Mouse (Mus musculus): ENCODE data around the gene Olfr282. TPM values are rescaled to one million over a fixed set of nuclear protein-coding genes. Genes with fewer than 3 reads are reported as not detected.
"Not testable (repeated sequence)": the region's sequence is repeated elsewhere in the genome, so short reads cannot be mapped to it uniquely, and the experiment has no call there.

The Olfr282 gene
- total and polyA plus RNA-seq, 3 experiments = not detected

- Histone ChIP-seq H3K9me3 (replicated peaks) (no peaks in the 10 kb centered on the region), H3K27me3 (ENCODE audit: insufficient read depth, low read length) (peaks cover 6% of the 10 kb centered on the region; the same call in 1 of the 2 replicates), H3K4me3 (ENCODE audit: low read depth, low read length) (no peak overlapping the region), H3K36me3 (replicated peaks) (no peaks in the 10 kb centered on the region), H3K4me1 (ENCODE audit: insufficient read depth, low read depth, low read length) (no peaks in the 10 kb centered on the region)
- TF ChIP-seq CTCF (IDR thresholded peaks at IDR 0.05; ENCODE audit: low read depth, low read length) (no peak), TAL1 (conservative IDR thresholded peaks at IDR 0.05; ENCODE audit: low read depth, low read length) (no peak), GATA1 (IDR thresholded peaks at IDR 0.05; ENCODE audit: borderline replicate concordance, low read length) (no peak), POLR2AphosphoS5 (IDR thresholded peaks at IDR 0.05; ENCODE audit: insufficient replicate concordance, low read depth, low read length) (no peak), GATA2 (IDR thresholded peaks at IDR 0.05; ENCODE audit: borderline replicate concordance, low read depth, low read length) (no peak)
- ATAC-seq (ENCODE audit: extremely low read depth, insufficient number of reproducible peaks, low FRiP score, poor library complexity, severe bottlenecking) (no peak), DNase-seq (ENCODE audit: low spot score) (no peak)
Measured at GRCm38 (mm10) chr15:98402356-98402755, 28.7 kb upstream of the Olfr282 start.

GRCm38 (mm10) chr15:98408406-98409060, 22.5 kb upstream of the Olfr282 start:
- Histone ChIP-seq H3K4me3 (ENCODE audit: low read depth, low read length) (no peak overlapping the region), H3K27me3 (ENCODE audit: insufficient read depth, low read length) (no peaks in the 10 kb centered on the region), H3K4me1 (ENCODE audit: insufficient read depth, low read depth, low read length) (no peaks in the 10 kb centered on the region), H3K36me3 (replicated peaks) (no peaks in the 10 kb centered on the region), H3K9me3 (replicated peaks) (no peaks in the 10 kb centered on the region)
- no peak for DNase-seq (ENCODE audit: low spot score)
- ATAC-seq (ENCODE audit: extremely low read depth, insufficient number of reproducible peaks, low FRiP score, poor library complexity, severe bottlenecking) = no peak
- TF ChIP-seq GATA2 (IDR thresholded peaks at IDR 0.05; ENCODE audit: borderline replicate concordance, low read depth, low read length) = no peak
- TF ChIP-seq GATA1 (IDR thresholded peaks at IDR 0.05; ENCODE audit: borderline replicate concordance, low read length) = no peak
- no peak for TF ChIP-seq POLR2AphosphoS5 (IDR thresholded peaks at IDR 0.05; ENCODE audit: insufficient replicate concordance, low read depth, low read length)

GRCm38 (mm10) chr15:98409635-98410034, 21.4 kb upstream of the Olfr282 start:
- Histone ChIP-seq H3K4me1 (ENCODE audit: insufficient read depth, low read depth, low read length) (no peaks in the 10 kb centered on the region), H3K4me3 (ENCODE audit: low read depth, low read length) (no peak overlapping the region), H3K27me3 (ENCODE audit: insufficient read depth, low read length) (no peaks in the 10 kb centered on the region), H3K36me3 (replicated peaks) (no peaks in the 10 kb centered on the region), H3K9me3 (replicated peaks) (no peaks in the 10 kb centered on the region)
- TF ChIP-seq CTCF (IDR thresholded peaks at IDR 0.05; ENCODE audit: low read depth, low read length) (no peak), POLR2AphosphoS5 (IDR thresholded peaks at IDR 0.05; ENCODE audit: insufficient replicate concordance, low read depth, low read length) (no peak), GATA1 (IDR thresholded peaks at IDR 0.05; ENCODE audit: borderline replicate concordance, low read length) (no peak), GATA2 (IDR thresholded peaks at IDR 0.05; ENCODE audit: borderline replicate concordance, low read depth, low read length) (no peak), TAL1 (conservative IDR thresholded peaks at IDR 0.05; ENCODE audit: low read depth, low read length) (no peak)
- DNase-seq (ENCODE audit: low spot score) (no peak), ATAC-seq (ENCODE audit: extremely low read depth, insufficient number of reproducible peaks, low FRiP score, poor library complexity, severe bottlenecking) (no peak)

- TF ChIP-seq GATA1 (IDR thresholded peaks at IDR 0.05; ENCODE audit: borderline replicate concordance, low read length) (no peak), GATA2 (IDR thresholded peaks at IDR 0.05; ENCODE audit: borderline replicate concordance, low read depth, low read length) (no peak), TAL1 (conservative IDR thresholded peaks at IDR 0.05; ENCODE audit: low read depth, low read length) (no peak), CTCF (IDR thresholded peaks at IDR 0.05; ENCODE audit: low read depth, low read length) (no peak), POLR2AphosphoS5 (IDR thresholded peaks at IDR 0.05; ENCODE audit: insufficient replicate concordance, low read depth, low read length) (no peak)
- DNase-seq (ENCODE audit: low spot score) = no peak
- Histone ChIP-seq H3K36me3 (replicated peaks) (no peaks in the 10 kb centered on the region), H3K4me3 (ENCODE audit: low read depth, low read length) (no peak overlapping the region), H3K27me3 (ENCODE audit: insufficient read depth, low read length) (no peaks in the 10 kb centered on the region), H3K4me1 (ENCODE audit: insufficient read depth, low read depth, low read length) (no peaks in the 10 kb centered on the region), H3K9me3 (replicated peaks) (no peaks in the 10 kb centered on the region)
- no peak for ATAC-seq (ENCODE audit: extremely low read depth, insufficient number of reproducible peaks, low FRiP score, poor library complexity, severe bottlenecking)
Measured at GRCm38 (mm10) chr15:98410249-98410648, 20.8 kb upstream of the Olfr282 start.

- TF ChIP-seq GATA1 (IDR thresholded peaks at IDR 0.05; ENCODE audit: borderline replicate concordance, low read length) (no peak), CTCF (IDR thresholded peaks at IDR 0.05; ENCODE audit: low read depth, low read length) (no peak), TAL1 (conservative IDR thresholded peaks at IDR 0.05; ENCODE audit: low read depth, low read length) (no peak), GATA2 (IDR thresholded peaks at IDR 0.05; ENCODE audit: borderline replicate concordance, low read depth, low read length) (no peak), POLR2AphosphoS5 (IDR thresholded peaks at IDR 0.05; ENCODE audit: insufficient replicate concordance, low read depth, low read length) (no peak)
- Histone ChIP-seq H3K27me3 (ENCODE audit: insufficient read depth, low read length) (no peaks in the 10 kb centered on the region), H3K36me3 (replicated peaks) (no peaks in the 10 kb centered on the region), H3K9me3 (replicated peaks) (no peaks in the 10 kb centered on the region), H3K4me3 (ENCODE audit: low read depth, low read length) (no peak overlapping the region), H3K4me1 (ENCODE audit: insufficient read depth, low read depth, low read length) (no peaks in the 10 kb centered on the region)
- no peak for DNase-seq (ENCODE audit: low spot score)
- no peak for ATAC-seq (ENCODE audit: extremely low read depth, insufficient number of reproducible peaks, low FRiP score, poor library complexity, severe bottlenecking)
Measured at GRCm38 (mm10) chr15:98415996-98416395, 15.0 kb upstream of the Olfr282 start.

GRCm38 (mm10) chr15:98416802-98417201, 14.2 kb upstream of the Olfr282 start:
- H3K4me1 ChIP-seq (ENCODE audit: insufficient read depth, low read depth, low read length); DNase-seq (ENCODE audit: low spot score); H3K36me3 ChIP-seq (replicated peaks); H3K4me3 ChIP-seq (ENCODE audit: low read depth, low read length); ATAC-seq (ENCODE audit: extremely low read depth, insufficient number of reproducible peaks, low FRiP score, poor library complexity, severe bottlenecking); H3K9me3 ChIP-seq (replicated peaks); H3K27me3 ChIP-seq (ENCODE audit: insufficient read depth, low read length): not testable (repeated sequence)

GRCm38 (mm10) chr15:98417285-98417684, 13.7 kb upstream of the Olfr282 start:
- not testable (repeated sequence) for ATAC-seq (ENCODE audit: extremely low read depth, insufficient number of reproducible peaks, low FRiP score, poor library complexity, severe bottlenecking); DNase-seq (ENCODE audit: low spot score); H3K4me1 ChIP-seq (ENCODE audit: insufficient read depth, low read depth, low read length); H3K36me3 ChIP-seq (replicated peaks); H3K9me3 ChIP-seq (replicated peaks); H3K27me3 ChIP-seq (ENCODE audit: insufficient read depth, low read length); H3K4me3 ChIP-seq (ENCODE audit: low read depth, low read length)
